Mouse (Mus musculus) heart, postnatal 0 days (tissue): ENCODE results near the gene Tmem50b. TPM values are rescaled to one million over a fixed set of nuclear protein-coding genes. Genes with fewer than 3 reads are reported as not detected.

ENCODE experiments used
- ATAC-seq: fragments of 200-750 bp; cut with Nextera tagmentation; 2 replicates; pipeline ENCODE4 v1.8.0; 2017; ENCODE audit warnings: low read depth, moderate number of reproducible peaks, moderate library complexity; ENCODE audit not compliant: insufficient read depth
- DNase-seq: peaks from one replicate; pipeline ENCODE4 v3.0.0-alpha.2; 2016; ENCODE audit warnings: low spot score
- H3K27ac ChIP-seq: fragments of 300-500 bp; sonication (generic); 2 replicates; pipeline ENCODE4 v1.5.1; 2014; ENCODE audit warnings: low read depth, mild to moderate bottlenecking
- H3K27me3 ChIP-seq: fragments of 300-500 bp; sonication (generic); 2 replicates; pipeline ENCODE4 v1.6.1; 2014; ENCODE audit warnings: low read length, mixed read lengths; ENCODE audit not compliant: control insufficient read depth, insufficient read depth
- H3K36me3 ChIP-seq: fragments of 300-500 bp; sonication (generic); replicated peaks from 2 replicates; pipeline ENCODE4 v1.6.1; 2014; ENCODE audit warnings: low read length, mixed read lengths; ENCODE audit not compliant: control insufficient read depth, insufficient read depth
- H3K4me1 ChIP-seq: fragments of 300-500 bp; sonication (generic); 2 replicates; pipeline ENCODE4 v1.6.1; 2014; ENCODE audit warnings: antibody characterized with exemption; ENCODE audit not compliant: control insufficient read depth, insufficient read depth
- H3K4me2 ChIP-seq: fragments of 300-500 bp; sonication (generic); 2 replicates; pipeline ENCODE4 v1.6.1; 2014; ENCODE audit warnings: low read depth, mild to moderate bottlenecking, low read length, moderate library complexity
- H3K4me3 ChIP-seq: fragments of 300-500 bp; sonication (generic); 2 replicates; pipeline ENCODE4 v1.5.1; 2014; ENCODE audit warnings: low read depth, low read length
- H3K9ac ChIP-seq: fragments of 300-500 bp; sonication (generic); replicated peaks from 2 replicates; pipeline ENCODE4 v1.6.1; 2014; ENCODE audit warnings: low read depth, low read length, mixed read lengths
- H3K9me3 ChIP-seq: fragments of 300-500 bp; sonication (generic); replicated peaks from 2 replicates; pipeline ENCODE4 v1.6.1; 2016; ENCODE audit warnings: low read length; ENCODE audit not compliant: control insufficient read depth
- CTCF ChIP-seq: IDR thresholded peaks from 2 replicates; pipeline ENCODE4 v1.5.1; 2016; ENCODE audit warnings: antibody characterized with exemption, control low read depth, low read depth
- EP300 ChIP-seq: IDR thresholded peaks from 2 replicates; pipeline ENCODE4 v1.6.1; 2016; ENCODE audit warnings: antibody characterized with exemption, low read depth
- WGBS: fragments of 180-500 bp; shearing (Covaris S2); extraction: QIAGEN DNeasy Blood & Tissue Kit; methylation state at CpG from one replicate; pipeline ENCODE4 v1.1.7; 2014; 5-methylcytosine and 5-hydroxymethylcytosine counted together
- polyA plus RNA-seq: library from polyadenylated mRNA; unstranded; fragments of >200 nt; fragmentation: Nextera tagmentation; extraction: Ambion mirVana; gene quantifications from 2 replicates; pipeline ENCODE4 v1.2.1, GENCODE M21; 2015
- total RNA-seq: library from RNA; depleted of rRNA; stranded (reverse); fragments of >200 nt; gene quantifications from 2 replicates; pipeline ENCODE4 v1.2.3, GENCODE M21; 2014; ENCODE audit warnings: low replicate concordance

Gene Tmem50b
- total and polyA plus RNA-seq, 2 experiments from 2014 or later, result 51.1 to 62.6 TPM

DNA sequence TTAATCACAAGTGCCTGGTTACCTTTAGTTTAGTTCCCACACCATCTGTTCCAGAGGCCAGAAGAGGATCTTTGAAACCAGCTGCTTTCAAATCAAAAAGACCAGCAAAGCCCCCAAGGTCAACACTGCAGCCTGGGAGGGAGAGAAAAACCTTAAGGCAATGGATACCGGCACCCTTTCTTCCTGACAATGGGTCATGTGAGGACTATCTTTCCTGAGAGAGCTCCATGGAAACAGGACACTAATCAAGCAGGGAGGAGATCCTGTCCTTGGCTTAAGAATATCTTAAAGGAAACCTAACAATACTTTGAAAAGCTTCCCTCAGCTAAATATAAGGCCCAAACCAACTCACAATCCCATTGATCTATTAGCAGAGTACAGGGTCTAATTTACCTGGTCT, 33.0 kb upstream of the Tmem50b start:
- Histone ChIP-seq H3K27me3 (no peaks in the 10 kb centered on the region), H3K4me1 (no peaks in the 10 kb centered on the region), H3K27ac (no peak overlapping the region), H3K4me2 (no peak overlapping the region), H3K36me3 (peaks cover 60% of the 10 kb centered on the region), H3K9me3 (no peaks in the 10 kb centered on the region), H3K9ac (no peak overlapping the region), H3K4me3 (no peak overlapping the region)
- ATAC-seq (no peak), DNase-seq (no peak)
- WGBS, result 69% methylated on average over 1 of the region's 1 CpGs
- TF ChIP-seq CTCF, result no peak
- TF ChIP-seq EP300, result no peak

DNA sequence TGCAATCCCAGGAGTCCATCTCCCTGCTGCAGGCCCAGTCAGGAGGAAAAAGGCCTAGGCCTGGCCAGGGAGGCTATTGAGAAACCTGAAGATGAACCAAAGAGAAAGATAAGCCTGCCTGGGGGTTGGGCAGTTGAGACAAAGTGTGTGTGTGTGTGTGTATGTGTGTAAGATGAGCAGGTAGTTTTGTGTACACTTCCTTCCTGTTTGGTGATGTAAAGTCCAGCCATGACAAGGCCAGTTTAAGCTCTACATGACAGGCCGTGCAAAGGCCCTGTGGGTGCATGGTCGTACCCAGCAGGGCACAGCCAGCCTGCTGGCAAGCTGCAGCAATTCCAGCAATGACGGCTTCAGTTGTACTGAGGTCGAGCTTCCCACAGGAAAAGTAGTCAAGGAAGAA, 32.1 kb upstream of the Tmem50b start:
- peaks cover 60% of the 10 kb centered on the region for H3K36me3 ChIP-seq
- H3K4me2 ChIP-seq, result no peak overlapping the region
- DNase-seq (no peak), ATAC-seq (no peak)
- no peaks in the 10 kb centered on the region for H3K4me1 ChIP-seq
- 90% methylated on average over 4 of the region's 4 CpGs for WGBS
- no peaks in the 10 kb centered on the region for H3K27me3 ChIP-seq
- no peak overlapping the region for H3K27ac ChIP-seq
- no peak for TF ChIP-seq EP300
- H3K9me3 ChIP-seq, result no peaks in the 10 kb centered on the region
- H3K4me3 ChIP-seq, result no peak overlapping the region
- H3K9ac ChIP-seq, result no peak overlapping the region

DNA sequence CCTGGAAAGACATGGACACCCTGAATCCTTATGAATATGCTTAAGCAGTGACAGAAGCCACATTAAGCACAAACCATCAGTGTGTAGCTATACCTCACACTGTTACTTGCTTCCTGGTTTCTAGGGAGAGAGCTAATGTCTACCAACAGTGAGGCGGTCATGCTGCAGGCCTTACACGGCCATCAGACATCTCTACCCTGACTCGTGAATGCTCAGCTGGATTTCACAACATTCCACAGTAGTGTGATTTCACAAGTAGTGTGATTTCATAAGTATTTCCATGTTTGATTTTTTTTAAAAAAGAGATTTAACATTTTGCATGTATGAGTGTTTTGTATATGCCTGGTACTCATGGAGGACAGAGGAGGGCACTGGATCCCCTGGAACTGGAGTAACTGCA, 31.1 kb upstream of the Tmem50b start:
- no peaks in the 10 kb centered on the region for H3K27me3 ChIP-seq
- TF ChIP-seq EP300, result no peak
- no peak for TF ChIP-seq CTCF
- H3K4me3 ChIP-seq, result no peak overlapping the region
- ATAC-seq (no peak), DNase-seq (no peak)
- no peaks in the 10 kb centered on the region for H3K4me1 ChIP-seq
- H3K9ac ChIP-seq, result no peak overlapping the region
- peaks cover 67% of the 10 kb centered on the region for H3K36me3 ChIP-seq
- H3K27ac ChIP-seq, result no peak overlapping the region
- H3K4me2 ChIP-seq, result no peak overlapping the region
- WGBS, result 83% methylated on average over 3 of the region's 3 CpGs
- no peaks in the 10 kb centered on the region for H3K9me3 ChIP-seq

DNA sequence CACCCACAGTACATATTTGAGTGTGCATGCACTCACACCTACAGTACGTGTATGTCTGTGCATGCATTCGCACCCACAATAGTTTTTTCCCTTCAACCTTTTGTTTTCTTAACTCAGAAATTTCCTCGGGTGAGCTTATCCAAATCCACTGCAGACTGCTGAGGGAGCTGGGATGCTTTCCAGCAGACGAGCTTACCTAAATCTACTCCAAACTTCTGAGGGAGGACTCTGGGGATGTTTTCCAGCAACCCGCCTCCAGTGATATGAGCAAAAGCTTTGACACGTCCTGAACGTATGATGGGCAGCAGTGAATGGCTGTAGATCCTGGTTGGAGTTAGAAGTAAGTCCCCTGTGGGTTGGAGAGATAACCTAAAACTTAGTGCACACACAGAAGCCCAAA, 30.2 kb upstream of the Tmem50b start:
- no peak for TF ChIP-seq CTCF
- TF ChIP-seq EP300, result no peak
- Histone ChIP-seq H3K4me2 (no peak overlapping the region), H3K4me3 (no peak overlapping the region), H3K9me3 (no peaks in the 10 kb centered on the region), H3K36me3 (peaks cover 68% of the 10 kb centered on the region), H3K9ac (no peak overlapping the region), H3K27me3 (no peaks in the 10 kb centered on the region), H3K4me1 (no peaks in the 10 kb centered on the region), H3K27ac (no peak overlapping the region)
- DNase-seq, result no peak
- WGBS, result 73% methylated on average over 7 of the region's 7 CpGs
- no peak for ATAC-seq

DNA sequence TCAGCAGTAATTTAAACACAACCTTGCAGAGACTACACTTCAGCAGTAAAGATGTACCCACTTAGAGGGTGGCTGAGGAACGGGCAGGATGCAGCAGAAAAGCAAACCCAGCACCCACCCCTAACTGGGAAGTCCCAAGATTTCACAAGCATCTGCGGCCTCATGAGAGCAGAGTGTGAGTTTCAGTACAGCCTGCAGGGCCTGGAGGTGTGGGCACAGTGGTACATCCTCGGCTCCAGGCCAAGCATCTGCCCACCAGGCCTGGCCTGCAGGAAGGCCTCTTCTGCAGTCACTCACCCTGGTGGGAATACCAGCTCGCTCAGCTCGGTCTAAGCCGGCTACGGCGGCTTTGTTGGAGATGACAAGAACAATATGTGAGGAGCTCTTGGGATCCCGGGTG, 25.5 kb upstream of the Tmem50b start:
- H3K4me3 ChIP-seq, result no peak overlapping the region
- H3K9ac ChIP-seq, result no peak overlapping the region
- no peak for DNase-seq
- H3K36me3 ChIP-seq, result peaks cover 63% of the 10 kb centered on the region
- H3K27me3 ChIP-seq, result no peaks in the 10 kb centered on the region
- H3K27ac ChIP-seq, result no peak overlapping the region
- 91% methylated on average over 9 of the region's 9 CpGs for WGBS
- TF ChIP-seq CTCF (no peak), EP300 (no peak)
- no peaks in the 10 kb centered on the region for H3K4me1 ChIP-seq
- ATAC-seq, result no peak
- H3K9me3 ChIP-seq, result no peaks in the 10 kb centered on the region
- H3K4me2 ChIP-seq, result no peak overlapping the region

DNA sequence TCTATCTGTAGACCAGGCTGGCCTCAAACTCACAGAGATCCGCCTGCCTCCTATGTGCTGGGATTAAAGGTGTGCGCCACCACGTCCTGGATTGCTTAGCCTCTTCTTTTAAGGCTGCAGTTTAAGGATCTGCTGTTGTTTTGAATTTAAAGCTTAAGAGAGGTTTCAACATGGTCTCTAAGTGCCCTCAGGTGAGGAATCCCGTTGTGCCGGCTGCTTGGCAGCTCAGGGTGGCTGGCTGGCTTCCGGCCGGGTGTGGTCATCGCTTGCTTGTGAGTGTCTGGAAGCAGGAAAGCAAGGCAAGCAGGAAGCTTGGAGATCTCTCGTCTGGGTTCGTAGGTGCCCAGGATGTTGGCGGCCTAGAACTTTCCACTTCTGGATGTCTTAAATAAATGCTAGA, 23.4 kb upstream of the Tmem50b start:
- Histone ChIP-seq H3K4me2 (no peak overlapping the region), H3K9ac (no peak overlapping the region), H3K36me3 (peaks cover 51% of the 10 kb centered on the region), H3K27me3 (no peaks in the 10 kb centered on the region), H3K4me3 (no peak overlapping the region), H3K4me1 (no peaks in the 10 kb centered on the region), H3K27ac (no peak overlapping the region), H3K9me3 (no peaks in the 10 kb centered on the region)
- 86% methylated on average over 11 of the region's 11 CpGs for WGBS
- no peak for DNase-seq
- no peak for ATAC-seq
- TF ChIP-seq CTCF (no peak), EP300 (no peak)
